Mouse (Mus musculus): ENCODE measurements around the gene Agr2. TPM values are rescaled to one million over a fixed set of nuclear protein-coding genes. Genes with fewer than 3 reads are reported as not detected.

Agr2 gene
- polyA plus RNA-seq, 1 experiment from 2014 or later, result 255 TPM

GRCm38 (mm10) chr12:35983472-35983871, 9.2 kb upstream of the Agr2 start:
- 87% methylated on average over 9 of the region's 9 CpGs for WGBS
- Histone ChIP-seq H3K27ac (ENCODE audit: low read length) (no peak overlapping the region), H3K4me1 (ENCODE audit: control insufficient read depth, insufficient read depth, low read length) (no peaks in the 10 kb centered on the region), H3K9me3 (replicated peaks; ENCODE audit: control insufficient read depth, low read length) (no peaks in the 10 kb centered on the region), H3K9ac (ENCODE audit: low read length) (no peak overlapping the region), H3K27me3 (ENCODE audit: control insufficient read depth, insufficient read depth, low read length) (no peaks in the 10 kb centered on the region), H3K4me3 (replicated peaks; ENCODE audit: low read length) (no peak overlapping the region), H3K36me3 (ENCODE audit: control insufficient read depth, insufficient read depth, low read length) (no peaks in the 10 kb centered on the region), H3K4me2 (ENCODE audit: low read depth, low read length) (no peak overlapping the region)
- ATAC-seq (ENCODE audit: insufficient read depth, low FRiP score), result no peak

- peak; percentile 66; the same call in 1 of the 2 replicates for ATAC-seq (ENCODE audit: insufficient read depth, low FRiP score)
- Histone ChIP-seq H3K4me2 (ENCODE audit: low read depth, low read length) (no peak overlapping the region), H3K9me3 (replicated peaks; ENCODE audit: control insufficient read depth, low read length) (no peaks in the 10 kb centered on the region), H3K27ac (ENCODE audit: low read length) (no peak overlapping the region), H3K27me3 (ENCODE audit: control insufficient read depth, insufficient read depth, low read length) (no peaks in the 10 kb centered on the region), H3K9ac (ENCODE audit: low read length) (no peak overlapping the region), H3K4me1 (ENCODE audit: control insufficient read depth, insufficient read depth, low read length) (no peaks in the 10 kb centered on the region), H3K4me3 (replicated peaks; ENCODE audit: low read length) (no peak overlapping the region), H3K36me3 (ENCODE audit: control insufficient read depth, insufficient read depth, low read length) (no peaks in the 10 kb centered on the region)
- WGBS, result 72% methylated on average over 5 of the region's 5 CpGs
Measured at GRCm38 (mm10) chr12:35984743-35985142, 8.0 kb upstream of the Agr2 start.

GRCm38 (mm10) chr12:35993583-35993982, 876 bp downstream of the Agr2 start:
- ATAC-seq (ENCODE audit: insufficient read depth, low FRiP score), result 0 out of 2 replicates have a peak, but pooled peaks have one; percentile 9
- no peaks in the 10 kb centered on the region for H3K27me3 ChIP-seq (ENCODE audit: control insufficient read depth, insufficient read depth, low read length)
- H3K27ac ChIP-seq (ENCODE audit: low read length), result peak overlapping the region; percentile 71; the same call in 1 of the 2 replicates
- H3K9ac ChIP-seq (ENCODE audit: low read length), result peak overlapping the region; percentile 53; the same call in 1 of the 2 replicates
- no peaks in the 10 kb centered on the region for H3K9me3 ChIP-seq (replicated peaks; ENCODE audit: control insufficient read depth, low read length)
- H3K36me3 ChIP-seq (ENCODE audit: control insufficient read depth, insufficient read depth, low read length), result no peaks in the 10 kb centered on the region
- no peaks in the 10 kb centered on the region for H3K4me1 ChIP-seq (ENCODE audit: control insufficient read depth, insufficient read depth, low read length)
- H3K4me2 ChIP-seq (ENCODE audit: low read depth, low read length), result peak overlapping the region; percentile 30
- 53% methylated on average over 3 of the region's 3 CpGs for WGBS
- peak overlapping the region; percentile 31 for H3K4me3 ChIP-seq (replicated peaks; ENCODE audit: low read length)

- no peaks in the 10 kb centered on the region for H3K27me3 ChIP-seq (ENCODE audit: control insufficient read depth, insufficient read depth, low read length)
- H3K9me3 ChIP-seq (replicated peaks; ENCODE audit: control insufficient read depth, low read length), result no peaks in the 10 kb centered on the region
- no peak overlapping the region for H3K27ac ChIP-seq (ENCODE audit: low read length)
- ATAC-seq (ENCODE audit: insufficient read depth, low FRiP score), result no peak
- no peak overlapping the region for H3K9ac ChIP-seq (ENCODE audit: low read length)
- H3K36me3 ChIP-seq (ENCODE audit: control insufficient read depth, insufficient read depth, low read length), result no peaks in the 10 kb centered on the region
- H3K4me1 ChIP-seq (ENCODE audit: control insufficient read depth, insufficient read depth, low read length), result no peaks in the 10 kb centered on the region
- peak overlapping the region; percentile 34 for H3K4me2 ChIP-seq (ENCODE audit: low read depth, low read length)
- H3K4me3 ChIP-seq (replicated peaks; ENCODE audit: low read length), result peak overlapping the region; percentile 26
Measured at GRCm38 (mm10) chr12:35994098-35994497, 1.4 kb downstream of the Agr2 start.

- Histone ChIP-seq H3K36me3 (ENCODE audit: control insufficient read depth, insufficient read depth, low read length) (no peaks in the 10 kb centered on the region), H3K9ac (ENCODE audit: low read length) (no peak overlapping the region), H3K4me3 (replicated peaks; ENCODE audit: low read length) (no peak overlapping the region), H3K4me1 (ENCODE audit: control insufficient read depth, insufficient read depth, low read length) (no peaks in the 10 kb centered on the region), H3K9me3 (replicated peaks; ENCODE audit: control insufficient read depth, low read length) (no peaks in the 10 kb centered on the region), H3K27ac (ENCODE audit: low read length) (no peak overlapping the region), H3K27me3 (ENCODE audit: control insufficient read depth, insufficient read depth, low read length) (no peaks in the 10 kb centered on the region), H3K4me2 (ENCODE audit: low read depth, low read length) (no peak overlapping the region)
- 28% methylated on average over 5 of the region's 5 CpGs for WGBS
- ATAC-seq (ENCODE audit: insufficient read depth, low FRiP score), result 0 out of 2 replicates have a peak, but pooled peaks have one; percentile 44
Measured at GRCm38 (mm10) chr12:35995799-35996198, 3.1 kb downstream of the Agr2 start.

GRCm38 (mm10) chr12:36004714-36005113, 12.0 kb downstream of the Agr2 start:
- Histone ChIP-seq H3K4me1 (ENCODE audit: control insufficient read depth, insufficient read depth, low read length) (peaks cover 16% of the 10 kb centered on the region), H3K27ac (ENCODE audit: low read length) (no peak overlapping the region), H3K9ac (ENCODE audit: low read length) (no peak overlapping the region), H3K4me3 (replicated peaks; ENCODE audit: low read length) (no peak overlapping the region), H3K4me2 (ENCODE audit: low read depth, low read length) (no peak overlapping the region), H3K27me3 (ENCODE audit: control insufficient read depth, insufficient read depth, low read length) (no peaks in the 10 kb centered on the region), H3K9me3 (replicated peaks; ENCODE audit: control insufficient read depth, low read length) (no peaks in the 10 kb centered on the region), H3K36me3 (ENCODE audit: control insufficient read depth, insufficient read depth, low read length) (no peaks in the 10 kb centered on the region)
- WGBS, result 66% methylated on average over 4 of the region's 4 CpGs
- no peak for ATAC-seq (ENCODE audit: insufficient read depth, low FRiP score)

- Histone ChIP-seq H3K36me3 (ENCODE audit: control insufficient read depth, insufficient read depth, low read length) (no peaks in the 10 kb centered on the region), H3K27me3 (ENCODE audit: control insufficient read depth, insufficient read depth, low read length) (no peaks in the 10 kb centered on the region), H3K9me3 (replicated peaks; ENCODE audit: control insufficient read depth, low read length) (no peaks in the 10 kb centered on the region), H3K4me3 (replicated peaks; ENCODE audit: low read length) (no peak overlapping the region), H3K4me2 (ENCODE audit: low read depth, low read length) (no peak overlapping the region), H3K27ac (ENCODE audit: low read length) (peak overlapping the region; percentile 26), H3K4me1 (ENCODE audit: control insufficient read depth, insufficient read depth, low read length) (peaks cover 16% of the 10 kb centered on the region), H3K9ac (ENCODE audit: low read length) (no peak overlapping the region)
- WGBS, result 46% methylated on average over 2 of the region's 2 CpGs
- ATAC-seq (ENCODE audit: insufficient read depth, low FRiP score), result peak; percentile 55; the same call in 1 of the 2 replicates
Measured at GRCm38 (mm10) chr12:36007581-36007980, 14.9 kb downstream of the Agr2 start.

GRCm38 (mm10) chr12:36008364-36009047, 15.8 kb downstream of the Agr2 start:
- Histone ChIP-seq H3K4me2 (ENCODE audit: low read depth, low read length) (0 out of 2 replicates have a peak overlapping the region, but pooled peaks have one; percentile 7), H3K27ac (ENCODE audit: low read length) (peak overlapping the region; percentile 78), H3K4me1 (ENCODE audit: control insufficient read depth, insufficient read depth, low read length) (peaks cover 16% of the 10 kb centered on the region), H3K27me3 (ENCODE audit: control insufficient read depth, insufficient read depth, low read length) (no peaks in the 10 kb centered on the region), H3K4me3 (replicated peaks; ENCODE audit: low read length) (no peak overlapping the region), H3K36me3 (ENCODE audit: control insufficient read depth, insufficient read depth, low read length) (no peaks in the 10 kb centered on the region), H3K9ac (ENCODE audit: low read length) (no peak overlapping the region), H3K9me3 (replicated peaks; ENCODE audit: control insufficient read depth, low read length) (no peaks in the 10 kb centered on the region)
- WGBS, result 20% methylated on average over 6 of the region's 6 CpGs
- peak; percentile 59; the same call in 1 of the 2 replicates for ATAC-seq (ENCODE audit: insufficient read depth, low FRiP score)

DNA sequence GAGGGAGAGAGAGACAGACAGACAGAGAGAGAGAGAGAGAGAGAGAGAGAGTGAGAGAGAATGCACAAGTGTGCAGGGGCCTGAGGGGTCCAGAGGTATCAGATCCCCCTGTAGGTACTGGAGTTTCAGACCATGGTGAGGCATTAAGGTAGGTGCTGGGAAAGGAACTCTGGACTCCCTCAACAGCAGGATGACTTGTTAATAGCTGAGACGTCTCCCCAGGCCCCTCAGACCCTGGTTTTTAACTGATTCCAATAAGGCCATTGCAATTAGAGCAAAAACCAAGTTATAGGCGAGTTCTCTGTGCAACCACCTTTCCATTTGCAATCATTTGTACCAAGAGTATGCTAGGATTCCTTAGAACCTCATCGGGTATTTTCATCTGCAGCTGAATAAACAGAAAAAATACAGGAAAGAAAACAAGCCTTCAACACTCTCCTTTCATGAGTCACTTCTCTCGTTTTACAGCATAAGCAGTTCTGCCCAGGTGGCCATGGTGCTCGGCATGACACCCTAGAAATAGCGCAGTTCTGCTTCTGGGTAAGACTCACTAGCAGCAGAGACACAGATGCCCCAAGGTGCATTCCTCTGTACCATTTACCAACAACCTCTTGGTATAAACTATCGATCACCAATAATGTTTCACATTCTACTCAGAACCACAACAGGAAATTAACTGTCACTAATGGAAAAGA, 20.7 kb downstream of the Agr2 start:
- Histone ChIP-seq H3K4me2 (ENCODE audit: low read depth, low read length) (no peak overlapping the region), H3K4me1 (ENCODE audit: control insufficient read depth, insufficient read depth, low read length) (peaks cover 7% of the 10 kb centered on the region), H3K9me3 (replicated peaks; ENCODE audit: control insufficient read depth, low read length) (peaks cover 3% of the 10 kb centered on the region; the same call in 1 of the 2 replicates), H3K27ac (ENCODE audit: low read length) (no peak overlapping the region), H3K4me3 (replicated peaks; ENCODE audit: low read length) (no peak overlapping the region), H3K27me3 (ENCODE audit: control insufficient read depth, insufficient read depth, low read length) (no peaks in the 10 kb centered on the region), H3K9ac (ENCODE audit: low read length) (no peak overlapping the region), H3K36me3 (ENCODE audit: control insufficient read depth, insufficient read depth, low read length) (0 out of 2 replicates have a peak, but pooled peaks cover 3% of the 10 kb centered on the region)
- no peak for ATAC-seq (ENCODE audit: insufficient read depth, low FRiP score)
- WGBS, result 72% methylated on average over 7 of the region's 7 CpGs

All from stomach, embryonic 16.5 days (tissue).